Mouse (Mus musculus) embryo, embryonic 10 days (tissue): Measurements from ENCODE around the gene Pgm2.

Source experiments
- DNase-seq: peaks from one replicate; pipeline ENCODE4 v3.0.0-alpha.2; 2015; ENCODE audit warnings: low spot score

Pgm2 gene

DNA sequence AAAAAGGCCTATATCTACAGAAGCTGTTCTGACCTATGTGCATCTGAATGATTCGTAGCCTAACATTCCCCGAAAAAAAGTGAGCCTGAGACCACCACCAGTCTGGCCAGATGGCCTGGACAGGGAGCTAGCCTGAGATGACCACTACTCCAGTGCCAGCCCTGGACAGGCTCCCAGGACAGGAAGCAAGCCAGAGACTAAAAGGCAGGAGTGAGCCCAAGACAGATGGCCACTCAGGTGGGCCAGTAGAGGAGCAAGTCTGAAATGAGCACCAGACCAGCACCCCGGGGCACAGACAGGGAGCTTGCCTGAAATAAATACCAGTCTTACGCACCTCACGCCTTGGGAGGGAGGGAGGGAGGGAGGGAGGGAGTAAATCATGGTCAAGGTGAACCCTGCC, 51.6 kb downstream of the Pgm2 start:
- DNase-seq = no peak

DNA sequence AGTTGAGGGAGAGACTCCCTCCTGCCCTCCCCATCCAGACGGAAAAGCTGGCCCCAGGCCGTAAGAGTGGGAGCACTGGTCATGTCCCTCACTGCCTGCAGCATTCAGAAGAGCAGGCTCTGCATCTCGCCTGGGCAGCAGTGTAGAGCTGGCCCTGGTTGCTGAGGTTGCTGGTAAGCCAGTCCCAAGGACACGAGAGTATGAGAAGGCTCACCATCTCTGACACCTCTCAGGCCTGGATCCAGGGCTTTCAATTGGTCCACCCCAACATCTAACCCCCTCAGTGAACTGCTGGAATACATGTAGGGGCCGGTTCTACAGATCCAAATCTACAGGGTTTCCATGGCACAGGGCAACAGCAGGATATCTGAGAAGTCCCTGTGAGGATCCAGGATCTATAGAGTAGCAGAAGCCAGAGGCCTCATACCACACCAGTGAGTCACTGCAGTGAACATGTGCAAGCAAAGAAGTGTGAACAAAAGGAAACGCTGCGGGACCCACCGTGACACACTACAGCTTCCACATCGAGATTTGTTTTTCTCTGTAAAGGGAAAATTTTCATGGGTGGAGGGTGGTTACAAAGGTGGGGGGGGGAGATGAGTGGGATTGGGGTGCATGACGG, 53.7 kb downstream of the Pgm2 start:
- DNase-seq = no peak

DNA sequence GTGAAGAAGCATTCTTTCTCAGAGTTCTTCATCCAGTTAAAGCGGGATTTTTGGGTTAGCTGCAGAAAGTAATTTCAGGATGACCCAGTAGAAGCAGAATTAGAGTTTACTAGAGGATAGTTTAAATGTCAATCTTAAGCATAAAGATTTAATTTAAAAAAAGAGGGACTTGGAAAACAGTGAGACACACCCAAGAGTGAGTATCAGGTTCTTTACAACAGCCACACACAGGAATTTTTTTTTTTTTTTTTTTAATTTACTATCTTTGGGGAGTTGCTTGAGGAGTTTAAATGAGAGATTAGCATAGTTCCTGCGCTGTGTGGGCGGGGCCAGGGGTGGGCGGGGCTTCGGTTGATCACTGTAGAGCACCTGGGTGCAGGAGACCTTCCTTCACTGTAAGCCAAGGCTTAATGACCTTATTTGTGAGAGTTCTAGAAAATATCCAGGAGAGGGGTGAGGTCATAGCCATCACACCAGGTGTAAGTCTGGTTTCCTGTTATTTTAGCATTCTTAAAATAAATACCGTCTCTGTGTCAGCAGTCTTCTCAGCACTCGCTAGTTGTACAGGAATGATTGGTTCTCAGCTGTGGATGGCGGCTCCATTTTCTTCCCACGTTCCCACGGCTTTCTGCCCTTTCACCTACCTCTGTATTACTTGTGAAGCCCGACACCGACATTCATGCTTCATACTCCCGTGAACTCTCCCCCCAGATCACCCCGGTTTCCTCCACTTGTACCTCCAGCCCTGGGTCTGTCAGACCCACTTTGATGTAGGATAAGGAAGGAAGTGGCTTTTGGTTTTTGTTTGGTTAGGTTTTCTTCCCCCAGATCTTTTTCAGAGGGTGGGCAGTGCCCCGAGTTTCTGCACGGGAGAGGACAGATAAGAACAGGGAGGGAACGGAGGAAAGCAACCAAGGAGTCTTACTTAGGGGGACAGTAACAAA, 56.7 kb downstream of the Pgm2 start:
- no peak for DNase-seq

DNA sequence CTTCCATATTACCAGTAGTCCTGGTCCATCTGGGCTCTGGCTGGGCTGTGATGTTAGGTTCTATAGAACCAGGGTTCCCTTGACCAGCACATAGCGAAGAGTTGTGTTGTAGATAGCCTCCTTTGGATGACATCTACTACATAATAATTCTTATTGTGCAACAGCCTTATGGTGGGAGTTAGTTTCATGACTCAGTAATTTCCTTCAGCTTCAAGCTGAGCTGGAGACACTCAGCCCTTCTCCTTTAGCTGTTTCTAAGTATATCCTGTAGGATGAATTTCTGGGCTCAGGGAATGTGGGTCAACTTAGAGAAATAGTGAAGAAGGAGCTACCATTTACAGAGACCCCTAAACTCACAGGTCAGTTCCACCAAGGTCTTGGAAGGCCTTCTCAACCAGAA, 60.6 kb downstream of the Pgm2 start:
- DNase-seq = no peak

DNA sequence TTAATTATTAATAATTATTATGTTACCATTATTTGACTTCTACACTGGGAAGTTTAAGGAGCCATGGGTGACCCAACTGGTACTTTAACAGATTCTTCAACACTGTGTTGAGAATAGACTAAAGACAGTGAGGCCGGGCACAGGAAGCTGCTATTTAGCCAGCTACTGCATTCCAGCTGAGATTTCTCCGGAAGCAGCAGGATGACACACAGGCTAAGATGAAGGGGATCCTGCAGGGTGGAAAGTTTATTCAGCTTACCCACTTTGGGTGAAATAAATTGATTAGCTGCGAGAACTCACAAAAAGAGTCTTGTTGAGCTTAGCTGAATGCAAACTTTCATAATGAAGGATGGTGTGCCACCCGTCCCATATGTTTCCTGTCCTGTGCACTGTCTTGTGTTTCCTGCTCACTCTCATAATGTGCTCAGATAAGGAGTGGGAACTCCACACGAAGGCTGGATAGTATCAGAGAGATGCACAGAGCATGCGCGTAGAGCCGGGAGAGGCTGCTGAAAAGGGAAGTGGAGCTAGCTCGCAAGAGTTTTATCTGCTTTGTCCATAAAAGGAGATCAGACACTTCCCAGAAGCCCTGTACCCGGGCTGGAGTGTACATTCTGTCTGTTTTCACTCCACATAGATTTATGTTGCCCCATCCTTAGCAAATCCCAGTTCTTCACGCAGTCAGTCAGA, 63.3 kb downstream of the Pgm2 start, which contains the start of gene Tbc1d1:
TSS of gene Tbc1d1 (plus strand) at position 445 of the 690 bp plus-strand sequence.
- DNase-seq = peak; percentile 70

DNA sequence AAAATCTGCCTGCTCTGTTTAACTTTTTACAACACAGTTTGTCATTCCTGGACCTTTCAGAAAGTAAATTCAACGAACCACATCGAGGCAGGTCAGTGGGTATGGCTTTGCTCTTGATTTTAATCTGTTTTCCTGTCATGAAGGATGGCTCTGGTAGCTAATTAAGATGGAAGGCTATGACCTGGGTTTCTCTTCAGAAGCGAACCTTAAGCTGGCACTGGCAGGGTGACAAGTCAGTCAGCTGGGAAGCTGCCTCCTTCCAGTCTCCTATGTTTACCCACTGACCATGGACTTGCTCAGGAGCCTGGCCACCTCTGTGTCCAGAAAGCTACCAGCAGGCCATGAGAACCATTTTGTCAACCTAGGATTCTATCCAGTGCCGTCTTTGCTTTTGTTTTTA, 63.8 kb downstream of the Pgm2 start:
- peak; percentile 17 for DNase-seq

DNA sequence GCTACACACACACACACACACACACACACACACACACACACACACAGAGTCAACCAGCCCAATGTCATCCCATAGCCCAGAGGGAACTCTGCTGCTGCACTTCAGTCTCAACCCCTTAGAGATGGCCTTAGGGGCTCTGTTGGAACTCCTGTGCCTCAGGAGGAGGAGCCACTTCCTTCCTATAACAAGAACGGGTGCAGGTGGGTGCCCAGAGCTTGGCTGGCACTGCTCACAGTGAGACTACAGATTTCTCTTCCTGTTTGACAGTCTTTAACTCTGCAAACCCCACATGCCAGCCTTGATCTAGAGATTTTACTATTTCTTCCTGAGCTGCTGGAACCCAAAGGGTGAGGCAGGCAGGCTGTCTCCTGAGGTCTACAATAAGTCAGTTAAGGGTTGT, 65.2 kb downstream of the Pgm2 start:
- no peak for DNase-seq

DNA sequence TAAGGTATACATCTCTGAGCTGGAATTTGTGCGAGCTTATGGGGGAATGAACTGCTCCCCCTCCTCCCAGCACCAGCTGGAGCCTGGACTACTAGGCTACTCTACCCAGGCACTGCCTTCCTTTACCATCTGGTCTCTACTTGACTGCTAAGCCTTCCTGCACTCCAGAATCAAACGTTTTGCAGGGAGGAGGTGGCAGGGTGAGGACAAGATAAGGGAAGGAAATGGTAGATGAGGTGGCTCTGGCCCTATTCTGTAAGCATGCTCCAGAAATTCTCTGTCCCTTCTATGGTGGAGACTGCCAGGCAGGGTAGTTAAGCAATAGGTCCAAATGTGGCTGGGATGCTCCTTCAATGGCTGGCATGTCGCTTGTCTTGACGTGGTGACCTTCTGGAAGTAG, 65.8 kb downstream of the Pgm2 start:
- DNase-seq = no peak

DNA sequence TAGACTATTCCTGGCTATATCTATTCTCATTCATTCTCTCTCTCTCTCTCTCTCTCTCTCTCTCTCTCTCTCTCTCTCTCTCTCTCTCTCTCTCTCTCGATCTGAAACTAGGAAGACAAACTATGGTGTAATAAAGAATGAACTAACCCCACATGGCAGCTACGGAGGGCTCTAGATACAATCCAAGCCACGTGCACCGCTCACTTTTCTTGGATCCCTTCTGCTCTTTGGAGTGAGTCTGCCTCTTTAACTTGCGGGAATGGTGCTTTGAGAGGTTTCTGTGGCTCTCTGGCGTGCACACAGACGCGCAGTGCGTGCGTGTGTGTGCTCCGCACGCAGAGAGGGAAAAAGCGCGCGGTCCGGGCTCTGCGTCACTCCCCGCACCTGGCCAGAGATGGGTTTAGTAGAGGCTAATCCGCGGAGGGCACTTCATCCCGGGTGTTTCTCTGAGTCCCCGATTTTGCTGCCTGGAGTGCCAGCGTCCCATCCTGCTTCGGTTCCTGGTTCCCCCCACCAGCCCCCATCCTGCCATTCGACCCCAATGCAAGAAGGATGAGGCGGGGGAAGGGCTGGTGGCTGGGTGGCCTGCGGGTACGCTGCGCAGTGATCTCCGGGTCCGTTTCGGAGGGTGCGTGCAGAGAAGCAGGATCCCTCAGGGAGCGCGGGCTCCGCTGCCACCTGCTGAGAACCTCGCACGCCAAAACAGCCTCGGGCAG, 66.5 kb downstream of the Pgm2 start:
- peak; percentile 28 for DNase-seq

DNA sequence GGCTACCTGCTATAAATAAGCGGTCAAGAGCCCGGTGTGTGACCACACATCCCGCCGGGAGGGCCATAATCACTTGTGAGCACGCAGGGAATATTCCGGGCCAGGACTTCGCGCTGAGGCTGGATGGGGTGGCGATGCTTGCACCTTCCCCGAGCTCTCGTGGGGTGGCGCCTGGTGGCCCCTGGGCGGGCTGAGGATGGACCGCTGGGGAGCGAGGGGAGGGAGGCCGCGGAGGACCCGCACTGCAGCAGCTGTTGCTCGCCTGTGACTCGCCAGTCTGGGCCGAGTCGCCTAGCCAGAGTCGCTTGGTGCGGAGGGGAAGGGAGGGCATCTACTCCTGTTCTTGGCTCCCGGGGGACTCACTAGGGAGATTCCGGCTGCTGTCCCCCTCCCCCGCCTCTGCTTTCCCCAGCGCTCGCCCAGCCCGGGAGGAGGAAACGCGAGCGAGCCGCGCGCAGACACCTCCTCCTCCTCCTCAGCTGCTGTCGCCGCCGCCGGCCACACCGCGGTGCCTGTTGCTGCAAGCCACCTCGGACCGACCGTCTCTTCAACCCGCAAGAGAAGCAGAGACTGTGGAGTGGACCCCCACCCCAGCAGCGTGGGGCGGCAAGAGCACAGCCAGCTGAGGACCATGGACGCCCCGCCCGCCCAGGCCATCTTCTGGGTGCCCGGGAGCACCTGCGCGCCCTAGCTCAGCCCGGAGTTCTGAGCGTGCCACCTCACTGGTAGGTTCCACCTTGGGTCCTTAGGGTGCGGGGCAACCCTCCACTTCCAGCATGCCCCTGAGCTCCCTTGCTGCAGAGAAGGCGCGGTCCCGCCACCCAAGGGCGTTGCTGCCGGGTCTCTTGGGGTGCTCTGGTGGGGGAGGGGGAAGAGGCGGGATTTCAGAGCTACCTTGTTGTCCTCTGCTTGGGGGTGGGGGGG, 67.3 kb downstream of the Pgm2 start:
- DNase-seq = peak; percentile 71

DNA sequence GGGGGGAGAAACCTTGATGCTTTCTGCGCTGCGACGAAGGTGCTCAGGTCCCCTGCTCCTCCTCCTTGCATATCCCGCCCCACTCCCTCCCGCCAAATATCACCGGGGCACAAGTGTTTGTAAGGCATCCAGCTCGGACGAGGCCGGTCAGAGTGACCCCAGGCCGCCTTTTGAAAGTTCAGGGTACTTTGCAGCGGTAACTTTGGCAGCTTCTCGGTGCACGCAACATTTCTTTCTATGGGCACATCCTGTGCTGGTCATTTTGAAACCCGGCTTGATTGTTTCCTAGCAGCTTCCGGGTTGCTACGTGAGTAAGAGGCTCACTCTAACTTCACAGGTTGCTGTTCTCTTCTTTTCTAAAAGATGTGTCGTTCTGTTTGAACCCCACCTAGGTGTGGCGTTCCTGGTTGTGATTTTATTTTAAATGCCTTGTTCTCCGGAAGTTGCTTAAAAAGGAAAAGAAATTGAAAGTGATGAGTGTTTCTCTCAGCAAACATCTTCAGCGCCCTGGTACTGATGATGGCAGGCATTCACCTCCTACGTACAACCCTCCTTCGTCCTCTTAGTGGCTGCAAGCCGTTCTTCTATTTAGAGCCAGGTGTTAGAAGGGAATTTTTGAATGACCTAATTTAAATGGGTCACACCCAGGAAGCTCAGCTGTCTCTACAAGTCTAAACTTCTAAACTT, 68.1 kb downstream of the Pgm2 start:
- peak; percentile 12 for DNase-seq

DNA sequence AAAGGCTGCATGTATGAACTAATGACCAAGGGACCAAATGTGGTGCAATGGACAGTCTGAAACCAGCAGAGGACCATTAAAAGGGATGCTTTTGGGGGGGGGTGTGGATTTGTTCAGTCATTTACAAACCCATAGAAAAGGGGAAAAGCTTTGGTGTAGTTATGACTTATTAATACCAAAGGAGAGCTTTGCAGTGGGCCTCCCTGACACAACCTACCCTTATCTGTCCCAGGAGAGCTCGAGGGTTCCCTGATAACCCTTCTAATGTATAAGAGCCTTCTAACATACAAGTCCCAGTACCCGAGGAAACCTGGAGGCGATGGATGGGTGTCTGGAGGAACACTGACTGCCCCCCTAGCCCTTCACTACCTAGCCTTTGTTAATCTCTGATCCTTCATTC, 69.2 kb downstream of the Pgm2 start:
- no peak for DNase-seq

DNA sequence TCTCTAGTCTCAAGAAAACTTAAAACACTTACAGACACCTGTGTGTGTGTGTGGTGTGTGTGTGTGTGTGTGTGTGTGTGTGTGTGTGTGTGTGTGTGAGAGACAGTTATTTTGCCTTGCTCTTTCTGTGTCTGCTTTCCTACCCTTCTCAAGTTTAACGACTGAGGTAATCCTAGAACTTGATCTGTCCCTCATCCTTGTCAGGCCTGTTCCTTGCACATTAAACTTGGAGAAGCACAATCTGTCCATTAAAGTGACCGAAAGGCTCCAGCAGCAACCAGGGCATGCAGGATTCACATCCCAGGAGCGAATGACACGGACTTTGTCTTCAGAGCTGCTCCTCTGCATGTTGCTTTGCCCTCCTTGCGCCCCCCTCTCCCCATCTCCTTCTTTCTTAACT, 69.8 kb downstream of the Pgm2 start:
- DNase-seq = no peak

DNA sequence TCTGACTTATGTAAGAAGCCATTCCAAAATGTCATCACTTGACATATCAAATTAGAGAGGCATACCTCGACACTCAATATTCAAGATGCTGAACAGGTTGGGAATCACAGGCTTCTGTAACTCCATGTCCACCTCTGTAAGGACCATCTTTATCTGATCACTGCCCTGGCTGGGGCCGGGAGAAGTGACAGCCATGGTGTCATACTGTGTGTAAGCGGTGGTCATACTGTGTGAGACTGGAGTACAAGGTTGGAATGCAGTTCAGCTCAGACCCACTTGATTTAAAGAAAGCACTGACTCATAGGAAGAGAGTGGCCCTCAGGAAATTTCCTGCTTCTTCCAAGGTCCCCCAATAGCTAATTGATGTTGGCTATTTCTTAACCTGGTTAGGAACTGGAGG, 71.7 kb downstream of the Pgm2 start:
- no peak for DNase-seq

DNA sequence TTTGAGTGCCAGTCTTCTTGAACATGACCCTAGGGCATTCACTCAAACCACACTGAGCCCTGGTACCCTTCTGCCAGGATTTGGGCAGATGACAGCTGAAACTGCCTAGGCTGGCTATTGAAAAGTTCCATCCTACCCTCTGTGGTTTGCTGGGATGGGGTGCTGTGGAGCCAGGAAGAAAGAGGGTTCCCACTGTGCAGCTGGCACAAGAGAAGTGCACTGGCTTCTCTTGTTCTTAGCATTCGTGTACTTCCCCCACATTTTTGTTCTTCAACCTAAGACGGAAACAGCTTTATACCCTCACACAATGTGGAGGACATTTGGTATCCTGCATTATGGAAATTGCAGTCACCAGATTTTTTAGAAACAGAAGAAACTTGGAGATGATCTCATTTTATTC, 73.1 kb downstream of the Pgm2 start:
- no peak for DNase-seq

DNA sequence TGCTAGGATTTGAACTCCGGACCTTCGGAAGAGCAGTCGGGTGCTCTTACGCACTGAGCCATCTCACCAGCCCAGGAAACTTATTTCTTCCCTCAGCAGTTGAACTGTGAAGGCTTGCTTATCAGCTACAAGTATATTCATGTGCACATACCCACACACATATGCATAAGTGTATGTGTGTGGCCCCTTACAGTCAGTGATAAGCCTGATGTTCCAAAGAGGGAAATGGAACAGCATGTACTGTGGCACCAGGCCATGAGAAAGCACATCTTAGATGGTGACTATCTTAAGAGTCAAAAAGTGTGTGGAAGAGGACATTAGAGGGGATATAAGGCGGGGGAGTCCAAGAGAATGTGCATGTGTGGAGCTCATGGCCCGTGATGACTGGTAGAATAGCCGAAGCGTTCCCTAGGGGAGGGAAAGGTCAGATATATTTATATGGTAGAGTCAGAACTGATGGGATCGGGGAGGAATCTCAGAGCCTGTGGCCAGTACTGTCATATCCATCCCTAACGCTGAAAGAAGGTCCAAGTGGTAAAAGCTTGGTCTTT, 76.3 kb downstream of the Pgm2 start:
- no peak for DNase-seq

DNA sequence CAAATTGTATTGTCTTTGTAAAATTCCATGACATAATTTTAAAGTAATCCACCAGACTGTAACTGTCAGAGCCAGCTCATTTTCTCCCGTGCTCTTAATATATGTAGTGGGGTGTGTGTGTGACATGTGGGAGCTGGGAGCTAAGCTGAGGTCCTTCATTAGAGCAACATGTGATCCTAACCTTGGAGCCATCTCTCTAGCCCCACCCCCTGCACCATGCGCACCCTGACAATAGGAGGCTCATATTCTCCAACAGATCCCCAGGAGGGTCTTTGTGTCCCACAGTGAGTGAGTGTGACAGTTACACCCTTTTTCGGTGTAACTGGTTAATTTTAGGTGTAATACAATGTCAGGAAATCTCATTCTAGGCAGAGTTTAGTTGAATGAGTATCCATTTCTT, 80.1 kb downstream of the Pgm2 start:
- no peak for DNase-seq

DNA sequence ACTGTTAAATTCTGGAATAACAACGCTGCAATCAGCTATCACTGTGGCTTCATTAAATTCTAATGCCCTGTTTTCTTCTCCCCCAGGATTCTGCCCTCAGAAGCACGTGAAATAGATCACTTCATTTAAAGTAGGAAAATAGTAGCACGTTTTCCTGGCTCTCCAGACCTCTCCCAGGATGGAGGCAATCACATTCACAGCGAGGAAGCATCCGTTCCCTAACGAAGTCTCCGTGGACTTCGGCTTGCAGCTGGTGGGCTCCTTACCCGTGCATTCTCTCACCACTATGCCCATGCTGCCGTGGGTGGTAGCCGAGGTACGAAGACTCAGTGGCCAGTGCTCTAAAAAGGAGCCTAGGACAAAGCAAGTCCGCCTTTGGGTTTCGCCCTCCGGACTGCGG, 80.6 kb downstream of the Pgm2 start:
- DNase-seq = no peak

DNA sequence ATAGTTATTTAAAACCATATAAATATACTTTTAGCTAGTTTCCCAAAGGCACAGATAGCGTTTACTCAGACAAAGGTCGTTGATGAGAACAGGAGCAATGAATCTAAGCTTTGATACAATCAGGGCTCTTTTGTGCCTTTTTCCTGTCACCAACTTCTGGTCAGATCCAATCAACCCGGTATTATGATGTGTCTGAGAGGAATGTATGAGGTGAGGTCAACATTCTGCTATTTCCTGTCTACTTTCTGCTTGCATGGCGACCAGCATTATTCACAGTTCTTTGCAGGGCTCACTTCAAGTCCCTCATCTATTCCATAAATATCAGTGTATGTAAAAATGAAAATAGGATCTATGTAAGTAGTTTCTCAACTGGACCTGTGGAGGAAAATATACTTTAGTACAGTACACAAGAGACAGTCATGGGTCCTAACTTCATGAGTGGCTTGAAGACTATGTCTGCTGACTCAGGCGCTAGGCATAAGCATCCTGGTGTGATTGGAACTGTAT, 81.7 kb downstream of the Pgm2 start:
- DNase-seq = no peak
